ENCODE assay signal across 8 mouse cellular contexts in the genomic region with DNA sequence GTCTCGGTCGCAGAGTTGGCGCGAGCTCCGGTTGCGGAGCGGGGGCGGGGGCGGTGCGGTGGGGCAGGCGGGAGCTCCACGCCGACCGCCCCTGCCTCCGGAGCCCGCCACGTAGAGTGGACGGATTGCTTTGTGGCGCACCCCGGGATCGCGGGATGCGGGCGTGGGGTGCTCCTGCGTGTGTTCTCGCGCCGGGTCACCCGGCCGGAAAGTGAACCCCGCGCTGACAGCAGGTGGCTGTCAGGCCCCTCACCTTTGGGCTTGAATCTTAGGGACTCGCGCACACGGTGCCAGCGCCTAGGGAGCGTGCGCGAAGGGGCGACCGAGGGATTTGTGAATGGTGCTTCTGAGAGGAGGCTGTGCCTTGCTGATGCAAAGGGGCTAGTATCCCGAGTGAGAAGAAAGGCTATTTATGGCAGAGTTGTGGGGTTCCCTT. TPM values are rescaled to one million over a fixed set of nuclear protein-coding genes. Genes with fewer than 3 reads are reported as not detected.
A peak's percentile ranks its signal among the peaks of the same experiment; 100 is the strongest.
DNase-seq lines count a peak whose midpoint lies in the region; ATAC-seq and TF ChIP-seq lines count a peak whose summit lies in the region.

No protein-coding gene starts in this region.

- no peak for TF ChIP-seq CTCF in kidney, postnatal 0 days (IDR thresholded peaks at IDR 0.05; ENCODE audit: low read depth)

- peak overlapping the region; percentile 84 for H3K4me3 ChIP-seq in kidney, postnatal 0 days (replicated peaks; ENCODE audit: low read depth, low read length)
- peak overlapping the region; percentile 58 for H3K4me3 ChIP-seq in liver, embryonic 16.5 days (ENCODE audit: low read depth, low read length)

- peak; percentile 30 to 45 for DNase-seq in left cerebral cortex, adult 18-20 months (ENCODE audit: low spot score in 2 of 2)
- DNase-seq in left cerebral cortex, adult 11 months (ENCODE audit: low spot score) = no peak
- DNase-seq in brain, embryonic 18.5 days (ENCODE audit: low read depth, low spot score) = peak; percentile 39
- DNase-seq in kidney, postnatal 0 days (ENCODE audit: low spot score) = peak; percentile 22
- DNase-seq in retina, adult 2 months (ENCODE audit: low read depth, low spot score) = peak; percentile 34
- DNase-seq in spleen, postnatal 14 days (ENCODE audit: low spot score in 2 of 2) = no peak

- no peaks in the 10 kb centered on the region for H3K36me3 ChIP-seq in kidney, postnatal 0 days (ENCODE audit: insufficient read depth, low read length)
- H3K36me3 ChIP-seq in liver, embryonic 16.5 days (ENCODE audit: control insufficient read depth, insufficient read depth) = no peaks in the 10 kb centered on the region

- H3K27me3 ChIP-seq in kidney, postnatal 0 days (ENCODE audit: insufficient read depth, low read length) = no peaks in the 10 kb centered on the region
- H3K27me3 ChIP-seq in liver, embryonic 16.5 days (ENCODE audit: control insufficient read depth, insufficient read depth, low read depth, low read length) = peaks cover 32% of the 10 kb centered on the region

- peak overlapping the region; percentile 69 for H3K9ac ChIP-seq in kidney, postnatal 0 days (ENCODE audit: low read depth, low read length)
- H3K9ac ChIP-seq in liver, embryonic 16.5 days (ENCODE audit: low read depth, low read length) = no peak overlapping the region

- H3K4me1 ChIP-seq in kidney, postnatal 0 days (replicated peaks; ENCODE audit: insufficient read depth, low read length) = no peaks in the 10 kb centered on the region; the same call in 1 of the 2 replicates
- H3K4me1 ChIP-seq in liver, embryonic 16.5 days (ENCODE audit: control insufficient read depth, low read depth, low read length) = no peaks in the 10 kb centered on the region

- under 1% methylated on average over 37 of the region's 42 CpGs for WGBS in kidney, postnatal 0 days
- WGBS in liver, embryonic 16.5 days (ENCODE audit: insufficient replicate concordance) = 1% methylated on average over 31 of the region's 42 CpGs

- peak overlapping the region; percentile 97 for H3K4me2 ChIP-seq in kidney, postnatal 0 days (ENCODE audit: low read length)
- H3K4me2 ChIP-seq in liver, embryonic 16.5 days (ENCODE audit: low read depth, low read length) = peak overlapping the region; percentile 83

- no peaks in the 10 kb centered on the region for H3K9me3 ChIP-seq in kidney, postnatal 0 days (replicated peaks; ENCODE audit: low read length)
- H3K9me3 ChIP-seq in liver, embryonic 16.5 days (replicated peaks; ENCODE audit: control insufficient read depth, low read length) = no peaks in the 10 kb centered on the region

- peak; percentile 18 for ATAC-seq in granulocyte monocyte progenitor cell, adult 5-6 weeks (replicated peaks; ENCODE audit: poor library complexity, severe bottlenecking)
- peak; percentile 37 for ATAC-seq in kidney, postnatal 0 days (replicated peaks; ENCODE audit: low FRiP score, low read depth)
- no peak for ATAC-seq in liver, embryonic 16.5 days (ENCODE audit: low read depth)

- peak overlapping the region; percentile 75 for H3K27ac ChIP-seq in kidney, postnatal 0 days
- H3K27ac ChIP-seq in liver, embryonic 16.5 days (ENCODE audit: low read length) = no peak overlapping the region

RNA-seq across cellular contexts. Expression of a gene that starts 0.7 kb away (rescaled TPM):
- 10 to 100 TPM; 29.7 to 30.9 TPM for total RNA-seq in left cerebral cortex, adult 18-20 months (2021)
- total RNA-seq in granulocyte monocyte progenitor cell, adult 5-6 weeks (2014; fragmentation: Nextera tagmentation) = 1.4 TPM in 1 of 2 replicates, not detected in the other
- 0.04 TPM in 1 of 2 replicates, not detected in the other for total RNA-seq in granulocyte monocyte progenitor cell, adult 5-6 weeks (2017)
- 16.7 and 18.1 TPM in 2 replicates for polyA plus RNA-seq in kidney, postnatal 0 days (2015; fragmentation: Nextera tagmentation; extraction: Ambion mirVana)
- 0.09 and 0.12 TPM in 2 replicates for polyA plus RNA-seq in liver, embryonic 16.5 days (2015; fragmentation: Nextera tagmentation; extraction: Ambion mirVana)

Comparison
In these comparisons a context has a peak if more than half of its experiments do, and no peak if none do; other contexts are left out.
1. DNase-seq: peak in left cerebral cortex, adult 18-20 months (2 of 2), brain, embryonic 18.5 days (single experiment), kidney, postnatal 0 days (single experiment) and retina, adult 2 months (single experiment); none in left cerebral cortex, adult 11 months (single experiment) and spleen, postnatal 14 days (0 of 2).
2. RNA of a gene that starts 0.7 kb away (total RNA-seq): 29.7 to 30.9 TPM in left cerebral cortex, adult 18-20 months; 0.04 to 1.4 TPM in granulocyte monocyte progenitor cell, adult 5-6 weeks; every median in the first group is over 10 times any median in the second.